Mouse (Mus musculus): ENCODE results near the gene Abca9. TPM values are rescaled to one million over a fixed set of nuclear protein-coding genes. Genes with fewer than 3 reads are reported as not detected.

Abca9 gene
- total RNA-seq (2021), result 10 to 100 TPM in 1 of 2 experiments, 1 to 10 TPM in 1; 9.3 to 12.5 TPM
- 3.0 and 8.1 TPM in 2 replicates for polyA plus RNA-seq (2012; rRNA removed)
- long read RNA-seq, full-length matches to known transcripts, result 1 of 4 reads
- long read RNA-seq, partial matches to known transcripts, result 1 of 4 reads
- long read RNA-seq, other reads (novel, unspliced or antisense), result 2 of 4 reads

DNA sequence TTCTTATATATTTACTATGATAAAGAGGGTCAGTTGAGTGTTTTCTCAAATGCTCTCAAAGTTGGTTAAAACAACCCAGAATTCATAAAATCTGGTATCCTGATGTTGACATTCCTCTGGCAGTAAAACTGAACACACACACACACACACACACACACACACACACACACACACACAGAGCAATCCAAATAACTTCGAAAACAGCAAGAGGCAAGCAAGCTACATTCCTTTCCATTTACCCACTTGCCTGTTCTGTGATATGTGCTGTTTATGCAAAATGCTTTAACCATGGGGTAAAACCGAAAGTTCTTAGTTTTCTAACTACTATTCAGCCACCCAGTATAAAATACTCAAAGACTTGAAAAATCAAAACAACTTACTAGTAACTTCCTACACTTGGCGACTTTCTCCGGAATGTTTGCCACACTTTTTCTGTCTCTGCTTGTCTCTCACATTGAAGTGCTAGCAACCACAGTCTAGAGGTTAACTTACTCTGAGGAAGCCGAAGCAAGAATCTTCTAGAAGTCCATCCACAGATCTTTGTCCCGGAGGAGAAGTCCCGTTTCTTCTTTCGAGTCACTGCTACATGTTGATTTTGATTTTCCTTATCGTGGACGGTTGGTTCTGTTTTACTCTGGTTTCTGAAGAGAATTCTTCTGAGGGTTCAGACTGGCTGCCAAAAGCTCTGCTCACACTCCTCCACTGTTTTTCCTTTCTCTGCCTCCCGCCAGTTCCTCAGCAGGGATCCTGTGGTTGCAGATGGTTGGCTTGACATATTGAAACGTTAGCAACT is at the start of gene Abca9:
Gene Abca9, minus strand, starts transcription at position 738 of the 793 bp plus-strand sequence.
- DNase-seq, result peak; percentile 43 to 49
- H3K4me1 ChIP-seq (ENCODE audit: control insufficient read depth, insufficient read depth, low read length), result no peaks in the 10 kb centered on the region; the same call in none of the 2 replicates
- WGBS, result 16% methylated on average over 12 of the region's 12 CpGs
- no peaks in the 10 kb centered on the region for H3K79me2 ChIP-seq (replicated peaks; ENCODE audit: control insufficient read depth, insufficient read depth, low read length)
- peak within 1 kb of the TSS; percentile 81 for H3K27ac ChIP-seq
- peak within 1 kb of the TSS; percentile 48 for H3K4me3 ChIP-seq
- TF ChIP-seq POLR2A (IDR thresholded peaks at IDR 0.05; ENCODE audit: insufficient read depth, low read depth, low read length) (peak; percentile 68), CTCF (IDR thresholded peaks at IDR 0.05) (no peak)
- intact Hi-C loops (cut with DNase I), result loop anchor here (5.0 kb wide), 1 partner anchor 85 kb away; the partner anchor contains the start of gene Abca6
- no peaks in the 10 kb centered on the region for H3K27me3 ChIP-seq (ENCODE audit: control insufficient read depth, insufficient read depth, low read length)
- no peaks in the 10 kb centered on the region for H3K36me3 ChIP-seq (ENCODE audit: control insufficient read depth, insufficient read depth, low read length)
- H3K9ac ChIP-seq (ENCODE audit: low read depth, low read length), result peak within 1 kb of the TSS; percentile 62

DNA sequence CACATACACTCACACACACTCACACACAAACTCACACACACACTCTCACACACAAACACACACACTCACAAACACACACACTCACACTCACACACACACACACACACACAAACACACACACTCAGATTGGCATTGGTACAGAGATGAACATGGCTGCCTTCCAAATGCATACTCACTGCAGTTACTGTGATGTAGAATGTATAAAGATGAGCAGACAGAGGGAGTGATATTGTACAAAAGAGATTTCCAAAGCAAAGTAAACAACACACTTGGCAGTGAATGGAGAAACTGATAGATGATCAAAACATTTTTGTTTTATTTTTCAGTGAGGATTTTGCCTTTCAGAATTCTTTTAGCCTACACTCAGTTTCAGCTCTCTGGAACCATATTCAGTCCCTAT is 49.1 kb upstream of the Abca9 start:
- no peak overlapping the region for H3K4me3 ChIP-seq
- no peak overlapping the region for H3K27ac ChIP-seq
- H3K27me3 ChIP-seq (ENCODE audit: control insufficient read depth, insufficient read depth, low read length), result no peaks in the 10 kb centered on the region
- no peaks in the 10 kb centered on the region for H3K36me3 ChIP-seq (ENCODE audit: control insufficient read depth, insufficient read depth, low read length)
- DNase-seq, result no peak
- intact Hi-C loops (cut with DNase I), result no loop called here
- H3K4me1 ChIP-seq (ENCODE audit: control insufficient read depth, insufficient read depth, low read length), result no peaks in the 10 kb centered on the region
- TF ChIP-seq EP300 (IDR thresholded peaks at IDR 0.05; ENCODE audit: insufficient read depth, low read depth, low read length), result no peak
- TF ChIP-seq POLR2A (IDR thresholded peaks at IDR 0.05; ENCODE audit: insufficient read depth, low read depth, low read length), result no peak
- no peak for TF ChIP-seq CTCF (IDR thresholded peaks at IDR 0.05)
- no peaks in the 10 kb centered on the region for H3K79me2 ChIP-seq (replicated peaks; ENCODE audit: control insufficient read depth, insufficient read depth, low read length)
- H3K9ac ChIP-seq (ENCODE audit: low read depth, low read length), result no peak overlapping the region

DNA sequence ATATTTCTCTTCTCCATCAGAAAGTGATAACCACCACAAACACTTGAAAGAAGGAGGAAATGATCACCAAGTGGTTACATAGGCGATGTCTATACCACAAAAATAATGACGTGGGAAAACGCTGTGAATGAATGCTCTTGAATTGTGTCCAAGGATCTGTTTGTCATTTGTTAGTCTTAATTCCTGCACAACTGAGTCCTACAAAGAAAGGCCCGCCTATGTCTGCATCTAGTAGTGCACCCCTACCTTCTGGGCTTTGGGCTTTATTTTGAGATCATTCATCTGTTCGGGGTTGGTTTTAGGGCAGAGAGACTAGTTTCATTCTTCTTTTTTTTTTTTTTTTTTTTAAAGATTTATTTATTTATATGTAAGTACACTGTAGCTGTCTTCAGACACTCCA is 35.9 kb upstream of the Abca9 start:
- intact Hi-C loops (cut with DNase I), result no loop called here
- WGBS, result 72% methylated on average over 5 of the region's 5 CpGs
- DNase-seq, result no peak

DNA sequence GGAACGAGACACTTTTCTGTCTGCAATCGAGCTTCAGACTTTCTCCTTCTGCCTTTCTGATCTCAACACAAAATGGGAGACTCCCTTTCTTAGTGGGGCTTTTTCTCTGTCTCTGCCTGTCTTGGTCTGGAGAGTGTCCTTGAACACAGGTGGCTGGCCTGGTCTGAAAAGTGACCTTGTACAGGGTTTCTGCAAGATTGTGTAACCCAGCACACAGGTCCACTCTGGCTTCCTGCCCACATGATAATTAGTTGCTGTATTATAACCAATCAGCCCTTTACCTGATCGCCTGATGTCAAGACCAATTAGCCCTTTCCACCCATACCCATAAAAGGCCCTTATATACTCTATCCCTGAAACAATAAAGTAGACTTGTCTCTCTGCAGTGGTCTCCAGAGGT is 30.9 kb upstream of the Abca9 start:
- no peaks in the 10 kb centered on the region for H3K27me3 ChIP-seq (ENCODE audit: control insufficient read depth, insufficient read depth, low read length)
- WGBS, result 87% methylated on average over 3 of the region's 3 CpGs
- intact Hi-C loops (cut with DNase I), result no loop called here
- H3K79me2 ChIP-seq (replicated peaks; ENCODE audit: control insufficient read depth, insufficient read depth, low read length), result no peaks in the 10 kb centered on the region
- H3K4me1 ChIP-seq (ENCODE audit: control insufficient read depth, insufficient read depth, low read length), result no peaks in the 10 kb centered on the region
- H3K9ac ChIP-seq (ENCODE audit: low read depth, low read length), result no peak overlapping the region
- no peak for TF ChIP-seq POLR2A (IDR thresholded peaks at IDR 0.05; ENCODE audit: insufficient read depth, low read depth, low read length)
- TF ChIP-seq CTCF (IDR thresholded peaks at IDR 0.05), result no peak
- TF ChIP-seq EP300 (IDR thresholded peaks at IDR 0.05; ENCODE audit: insufficient read depth, low read depth, low read length), result no peak
- H3K27ac ChIP-seq, result no peak overlapping the region
- no peak overlapping the region for H3K4me3 ChIP-seq
- no peak for DNase-seq
- no peaks in the 10 kb centered on the region for H3K36me3 ChIP-seq (ENCODE audit: control insufficient read depth, insufficient read depth, low read length)

More for the DNA sequence above, 35.9 kb upstream of the Abca9 start:
- Histone ChIP-seq H3K36me3 (ENCODE audit: control insufficient read depth, insufficient read depth, low read length) (no peaks in the 10 kb centered on the region), H3K4me3 (no peak overlapping the region), H3K27me3 (ENCODE audit: control insufficient read depth, insufficient read depth, low read length) (no peaks in the 10 kb centered on the region), H3K9ac (ENCODE audit: low read depth, low read length) (no peak overlapping the region), H3K27ac (no peak overlapping the region), H3K79me2 (replicated peaks; ENCODE audit: control insufficient read depth, insufficient read depth, low read length) (no peaks in the 10 kb centered on the region), H3K4me1 (ENCODE audit: control insufficient read depth, insufficient read depth, low read length) (no peaks in the 10 kb centered on the region)
- no peak for TF ChIP-seq EP300 (IDR thresholded peaks at IDR 0.05; ENCODE audit: insufficient read depth, low read depth, low read length)
- no peak for TF ChIP-seq POLR2A (IDR thresholded peaks at IDR 0.05; ENCODE audit: insufficient read depth, low read depth, low read length)
- no peak for TF ChIP-seq CTCF (IDR thresholded peaks at IDR 0.05)

DNA sequence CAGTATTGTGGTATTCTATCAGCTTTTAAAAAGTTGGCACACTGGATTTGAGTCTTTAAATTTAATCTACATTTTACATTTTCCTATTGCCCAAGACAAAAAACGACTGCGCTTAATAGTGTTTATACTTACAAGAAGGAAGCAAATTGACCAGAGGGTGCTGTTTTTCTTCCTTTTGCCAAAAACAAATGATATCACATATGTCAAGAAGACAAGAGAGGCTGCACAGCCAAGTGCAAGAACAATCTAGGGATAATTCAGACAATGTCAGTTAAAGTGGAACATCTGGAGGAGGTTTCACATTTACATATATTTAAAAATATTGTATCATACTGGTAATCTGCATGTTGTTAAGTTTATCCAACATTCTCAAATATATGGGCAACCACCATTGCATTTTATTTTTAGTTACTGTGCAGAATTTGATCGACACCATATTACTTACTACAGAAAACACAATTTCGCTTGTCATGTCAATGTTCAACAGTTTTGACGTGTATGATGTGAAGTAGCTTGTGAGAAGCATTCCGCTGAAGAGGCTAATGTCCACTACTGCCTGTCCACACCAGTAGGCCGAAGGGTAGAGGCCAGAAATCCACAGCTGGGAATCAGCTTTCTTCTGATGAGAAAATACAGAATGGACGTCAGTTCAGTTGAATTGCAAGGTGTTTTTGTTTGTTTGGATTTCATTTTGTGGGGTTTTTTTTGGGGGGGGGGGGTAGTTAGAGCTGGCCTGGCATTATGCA is 28.7 kb upstream of the Abca9 start:
- Histone ChIP-seq H3K4me1 (ENCODE audit: control insufficient read depth, insufficient read depth, low read length) (no peaks in the 10 kb centered on the region), H3K4me3 (no peak overlapping the region), H3K27ac (no peak overlapping the region), H3K27me3 (ENCODE audit: control insufficient read depth, insufficient read depth, low read length) (no peaks in the 10 kb centered on the region), H3K9ac (ENCODE audit: low read depth, low read length) (no peak overlapping the region), H3K79me2 (replicated peaks; ENCODE audit: control insufficient read depth, insufficient read depth, low read length) (no peaks in the 10 kb centered on the region), H3K36me3 (ENCODE audit: control insufficient read depth, insufficient read depth, low read length) (no peaks in the 10 kb centered on the region)
- TF ChIP-seq CTCF (IDR thresholded peaks at IDR 0.05), result no peak
- TF ChIP-seq EP300 (IDR thresholded peaks at IDR 0.05; ENCODE audit: insufficient read depth, low read depth, low read length), result no peak
- no peak for TF ChIP-seq POLR2A (IDR thresholded peaks at IDR 0.05; ENCODE audit: insufficient read depth, low read depth, low read length)
- intact Hi-C loops (cut with DNase I), result no loop called here
- WGBS, result 77% methylated on average over 8 of the region's 8 CpGs
- DNase-seq, result no peak

All from heart, adult 2 months (tissue).